Mouse (Mus musculus) heart, adult 8-10 months (tissue): ENCODE data around the gene Ephb1. TPM values are rescaled to one million over a fixed set of nuclear protein-coding genes. Genes with fewer than 3 reads are reported as not detected.

Source experiments
- DNase-seq: peaks from one replicate; pipeline ENCODE4 v3.0.0; 2022; ENCODE audit warnings: low spot score
- total RNA-seq, 4 experiments: library from RNA; stranded (reverse); gene quantifications; 2 replicates each; pipeline ENCODE4 v1.2.4; 2022

The Ephb1 gene
- total RNA-seq, 4 experiments from 2014 or later: 21.2 to 26.3 (median 24.3) TPM

GRCm38 (mm10) chr9:102180486-102180885, 174.0 kb downstream of the Ephb1 start:
- no peak for DNase-seq

- DNase-seq: no peak
Observed at GRCm38 (mm10) chr9:102180070-102180469, 174.4 kb downstream of the Ephb1 start.

- DNase-seq: no peak
Observed at GRCm38 (mm10) chr9:102169706-102170105, 184.8 kb downstream of the Ephb1 start.

- DNase-seq: no peak
Observed at GRCm38 (mm10) chr9:102155876-102156275, 198.6 kb downstream of the Ephb1 start.

GRCm38 (mm10) chr9:102139181-102139580, 215.3 kb downstream of the Ephb1 start:
- DNase-seq: no peak

- DNase-seq: no peak
Observed at GRCm38 (mm10) chr9:102138671-102139070, 215.8 kb downstream of the Ephb1 start.

- DNase-seq: no peak
Observed at GRCm38 (mm10) chr9:102138187-102138586, 216.3 kb downstream of the Ephb1 start.

GRCm38 (mm10) chr9:102130506-102130905, 224.0 kb downstream of the Ephb1 start:
- DNase-seq: no peak

GRCm38 (mm10) chr9:102126510-102126909, 228.0 kb downstream of the Ephb1 start:
- no peak for DNase-seq

GRCm38 (mm10) chr9:102122880-102123453, 231.5 kb downstream of the Ephb1 start:
- no peak for DNase-seq

- DNase-seq: no peak
Observed at GRCm38 (mm10) chr9:102119422-102119821, 235.1 kb downstream of the Ephb1 start.

- no peak for DNase-seq
Observed at GRCm38 (mm10) chr9:102115326-102115725, 239.2 kb downstream of the Ephb1 start.

GRCm38 (mm10) chr9:102111471-102111870, 243.0 kb downstream of the Ephb1 start:
- DNase-seq: no peak

GRCm38 (mm10) chr9:102107978-102108377, 246.5 kb downstream of the Ephb1 start:
- DNase-seq: peak; percentile 1

GRCm38 (mm10) chr9:102107213-102107612, 247.3 kb downstream of the Ephb1 start:
- no peak for DNase-seq

- DNase-seq: no peak
Observed at GRCm38 (mm10) chr9:102096825-102097224, 257.7 kb downstream of the Ephb1 start.

- no peak for DNase-seq
Observed at GRCm38 (mm10) chr9:102088598-102088997, 265.9 kb downstream of the Ephb1 start.

GRCm38 (mm10) chr9:102086053-102086706, 268.3 kb downstream of the Ephb1 start:
- DNase-seq: no peak

- no peak for DNase-seq
Observed at GRCm38 (mm10) chr9:102085477-102085876, 269.0 kb downstream of the Ephb1 start.

GRCm38 (mm10) chr9:102080934-102081333, 273.6 kb downstream of the Ephb1 start:
- no peak for DNase-seq

- DNase-seq: no peak
Observed at GRCm38 (mm10) chr9:102079151-102079550, 275.3 kb downstream of the Ephb1 start.

- no peak for DNase-seq
Observed at GRCm38 (mm10) chr9:102078238-102078637, 276.3 kb downstream of the Ephb1 start.

GRCm38 (mm10) chr9:102075539-102075938, 279.0 kb downstream of the Ephb1 start:
- no peak for DNase-seq

GRCm38 (mm10) chr9:102073404-102073803, 281.1 kb downstream of the Ephb1 start:
- DNase-seq: no peak
